Mouse (Mus musculus) neutrophil, adult 65 days (primary cell): Measurements from ENCODE around the gene Rhox2h. TPM values are rescaled to one million over a fixed set of nuclear protein-coding genes. Genes with fewer than 3 reads are reported as not detected.

Experiments
- total RNA-seq: library from RNA; stranded (reverse); gene quantifications from 2 replicates; pipeline ENCODE4 v1.2.4, GENCODE M21; 2023

Rhox2h gene
- total RNA-seq, result not detected in 2 replicates

GRCm38 (mm10) chrX:37673177-37673576, at the start of gene Rhox2h:
TSS of gene Rhox2h (minus strand) at chrX:37673277.

GRCm38 (mm10) chrX:37668664-37669063, 4.4 kb downstream of the Rhox2h start, which contains the start of gene Rhox3h:
TSS of gene Rhox3h (minus strand) at chrX:37668764.

DNA sequence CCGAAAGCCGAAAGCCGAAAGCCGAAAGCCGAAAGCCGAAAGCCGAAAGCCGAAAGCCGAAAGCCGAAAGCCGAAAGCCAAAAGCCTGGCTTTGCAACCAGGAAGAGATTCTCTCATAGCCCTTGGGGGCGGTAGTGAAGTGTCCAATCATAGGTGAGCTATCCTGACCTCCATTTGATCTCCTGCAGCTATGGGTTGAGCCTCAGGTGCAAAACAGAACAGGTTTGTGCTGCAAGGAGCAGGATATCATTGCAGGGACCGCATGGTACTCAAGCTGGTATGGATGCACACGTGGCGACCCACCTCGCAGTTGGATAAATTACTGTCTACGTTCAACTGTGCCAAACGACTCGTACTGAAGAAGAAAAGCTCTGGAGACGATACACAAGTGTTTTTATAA, 21.9 kb downstream of the Rhox2h start, which contains the start of gene Rhox4g:
Gene Rhox4g (minus strand): TSS at position 101 of the 400 bp plus-strand sequence.

DNA sequence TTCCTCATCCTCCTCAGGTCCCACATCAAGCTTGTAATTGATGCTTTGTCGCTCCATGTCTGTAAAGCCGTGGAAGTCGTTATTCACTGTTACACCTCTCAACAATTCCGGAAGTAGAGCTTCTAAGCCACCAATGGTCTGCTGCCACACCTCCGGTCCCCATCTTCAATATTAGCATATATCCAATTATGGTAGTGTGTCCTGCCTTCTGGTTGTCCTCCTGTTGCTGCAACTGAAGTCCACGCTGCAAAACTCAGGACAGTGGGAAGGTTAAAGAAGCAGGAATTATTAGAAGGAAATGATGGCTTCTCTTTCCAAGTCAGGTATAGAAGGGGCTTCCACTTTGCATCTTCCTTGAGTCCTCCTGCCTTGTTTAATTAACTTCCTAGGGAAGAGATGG, 29.7 kb downstream of the Rhox2h start, which contains the start of gene Rhox2g:
Gene Rhox2g (minus strand): TSS at position 101 of the 400 bp plus-strand sequence.

DNA sequence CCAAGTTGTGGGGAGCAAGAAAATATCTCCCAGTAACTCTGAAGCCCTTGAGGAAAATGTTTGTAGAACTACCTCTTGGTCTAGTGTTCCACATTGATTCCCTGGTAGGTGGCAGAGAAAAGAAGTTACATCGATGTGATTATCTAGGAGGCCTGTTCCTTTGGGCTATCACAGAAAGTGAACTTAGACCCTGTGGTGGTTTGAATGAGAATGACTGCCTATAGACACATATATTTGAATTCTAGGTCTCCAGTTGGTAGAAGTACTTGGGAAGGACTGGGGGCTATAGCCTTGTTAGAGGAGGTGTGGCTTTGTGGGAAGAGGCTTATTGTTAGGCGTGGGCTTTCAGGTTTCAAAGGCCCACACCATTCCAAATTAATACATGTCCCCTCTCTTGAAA, 44.6 kb downstream of the Rhox2h start, which contains the start of gene Rhox3g:
Gene Rhox3g (minus strand): TSS at position 101 of the 400 bp plus-strand sequence.

Other genes starting within 250 kb of the Rhox2h start
- gene Rhox4b, start 240.8 kb downstream of the Rhox2h start, total RNA-seq, result not detected in 2 replicates
- gene Rhox2c, start 219.6 kb downstream of the Rhox2h start, total RNA-seq, result not detected in 2 replicates
- gene Rhox3c, start 214.7 kb downstream of the Rhox2h start, total RNA-seq, result not detected in 2 replicates
- gene Rhox4c, start 192.9 kb downstream of the Rhox2h start, total RNA-seq, result not detected in 2 replicates
- gene Rhox2d, start 179.8 kb downstream of the Rhox2h start, total RNA-seq, result not detected in 2 replicates
- not detected in 2 replicates for gene Rhox4d, start 158.9 kb downstream of the Rhox2h start, total RNA-seq
- gene Rhox2e, start 142.8 kb downstream of the Rhox2h start, total RNA-seq, result not detected in 2 replicates
- not detected in 2 replicates for gene Rhox3e, start 131.3 kb downstream of the Rhox2h start, total RNA-seq
- not detected in 2 replicates for gene Rhox4e, start 115.9 kb downstream of the Rhox2h start, total RNA-seq
- gene Rhox2f, start 101.9 kb downstream of the Rhox2h start, total RNA-seq, result not detected in 2 replicates
- not detected in 2 replicates for gene Rhox3f, start 92.3 kb downstream of the Rhox2h start, total RNA-seq
- not detected in 2 replicates for gene Rhox4f, start 65.6 kb downstream of the Rhox2h start, total RNA-seq
- not detected in 2 replicates for gene Rhox3g, start 44.7 kb downstream of the Rhox2h start, total RNA-seq
- not detected in 2 replicates for gene Rhox2g, start 29.8 kb downstream of the Rhox2h start, total RNA-seq
- not detected in 2 replicates for gene Rhox4g, start 21.9 kb downstream of the Rhox2h start, total RNA-seq
- gene Rhox3h, start 4.5 kb downstream of the Rhox2h start, total RNA-seq, result not detected in 2 replicates
- gene Rhox5, start 131.6 kb upstream of the Rhox2h start, total RNA-seq, result not detected in 2 replicates
- not detected in 2 replicates for gene Rhox6, start 153.6 kb upstream of the Rhox2h start, total RNA-seq
- not detected in 2 replicates for gene Rhox7a, start 158.4 kb upstream of the Rhox2h start, total RNA-seq
- gene Rhox8, start 205.7 kb upstream of the Rhox2h start, total RNA-seq, result not detected in 2 replicates
- gene Rhox7b, start 224.0 kb upstream of the Rhox2h start, total RNA-seq, result not detected in 2 replicates
- not detected in 2 replicates for gene Rhox9, start 228.5 kb upstream of the Rhox2h start, total RNA-seq